Mouse (Mus musculus): ENCODE measurements around the gene Naip1. TPM values are rescaled to one million over a fixed set of nuclear protein-coding genes. Genes with fewer than 3 reads are reported as not detected.
"Not testable (repeated sequence)": the region's sequence is repeated elsewhere in the genome, so short reads cannot be mapped to it uniquely, and the experiment has no call there.

Gene Naip1
- total RNA-seq, 4 experiments from 2014 or later, result not detected

- DNase-seq (ENCODE audit: low spot score in 2 of 2), result not testable (repeated sequence)
Measured at GRCm38 (mm10) chr13:100402930-100403637, 49.6 kb downstream of the Naip1 start.

DNA sequence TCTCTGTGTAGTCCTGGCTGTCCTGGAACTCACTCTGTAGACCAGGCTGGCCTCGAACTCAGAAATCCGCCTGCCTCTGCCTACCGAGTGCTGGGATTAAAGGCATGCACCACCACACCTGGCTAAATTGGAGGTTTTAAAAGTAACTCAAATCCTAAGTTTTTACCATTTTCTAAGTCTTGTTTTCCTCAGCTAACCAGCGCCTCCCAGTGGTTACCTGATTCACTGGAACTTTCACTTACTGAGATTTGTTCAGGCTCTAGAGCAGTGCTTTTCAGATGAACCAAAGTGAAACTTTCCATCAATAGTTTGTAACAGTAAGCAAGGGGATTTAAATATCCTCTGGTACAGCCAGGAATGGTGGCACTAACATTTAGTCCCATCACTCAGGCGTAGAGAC lies 61.6 kb downstream of the Naip1 start:
- DNase-seq (ENCODE audit: low spot score in 2 of 2), result not testable (repeated sequence)

- no peak for DNase-seq (ENCODE audit: low spot score in 2 of 2)
Measured at GRCm38 (mm10) chr13:100370536-100370935, 82.1 kb downstream of the Naip1 start.

Other genes starting within 250 kb of the Naip1 start
- under 1 TPM in 2 of 4 experiments, not detected in 2; 0.07 to 0.08 TPM for gene Naip5, start 206.5 kb downstream of the Naip1 start, total RNA-seq (2022)
- gene Naip6, start 135.2 kb downstream of the Naip1 start, total RNA-seq (2022), result under 1 TPM in 1 of 4 experiments, not detected in 3; 0.09 TPM
- gene Gtf2h2, start 39.7 kb upstream of the Naip1 start, total RNA-seq (2022), result 10 to 100 TPM; 15.6 to 22.0 (median 18.0) TPM
- under 1 TPM in 1 of 4 experiments, not detected in 3; 0.29 TPM for gene Ocln, start 99.8 kb upstream of the Naip1 start, total RNA-seq (2022)
- under 1 TPM; 0.43 to 0.94 (median 0.63) TPM for gene Marveld2, start 164.1 kb upstream of the Naip1 start, total RNA-seq (2022)
- gene Ak6, start 198.1 kb upstream of the Naip1 start, total RNA-seq (2022), result 10 to 100 TPM; 68.7 to 75.7 (median 73.5) TPM
- 10 to 100 TPM; 10.0 to 14.6 (median 12.8) TPM for gene Rad17, start 198.2 kb upstream of the Naip1 start, total RNA-seq (2022)
- 10 to 100 TPM in 1 of 4 experiments, 1 to 10 TPM in 3; 2.1 to 15.4 (median 9.3) TPM for gene Taf9, start 198.7 kb upstream of the Naip1 start, total RNA-seq (2022)
- gene Ccdc125, start 216.8 kb upstream of the Naip1 start, total RNA-seq (2022), result under 1 TPM in 3 of 4 experiments, not detected in 1; 0.29 to 0.43 (median 0.38) TPM